Mouse (Mus musculus) right cerebral cortex, postnatal 14 days (tissue): ENCODE measurements around the gene Zfp69.

Experiments used
- DNase-seq: peaks from one replicate; pipeline ENCODE4 v3.0.0; 2022

Gene Zfp69

DNA sequence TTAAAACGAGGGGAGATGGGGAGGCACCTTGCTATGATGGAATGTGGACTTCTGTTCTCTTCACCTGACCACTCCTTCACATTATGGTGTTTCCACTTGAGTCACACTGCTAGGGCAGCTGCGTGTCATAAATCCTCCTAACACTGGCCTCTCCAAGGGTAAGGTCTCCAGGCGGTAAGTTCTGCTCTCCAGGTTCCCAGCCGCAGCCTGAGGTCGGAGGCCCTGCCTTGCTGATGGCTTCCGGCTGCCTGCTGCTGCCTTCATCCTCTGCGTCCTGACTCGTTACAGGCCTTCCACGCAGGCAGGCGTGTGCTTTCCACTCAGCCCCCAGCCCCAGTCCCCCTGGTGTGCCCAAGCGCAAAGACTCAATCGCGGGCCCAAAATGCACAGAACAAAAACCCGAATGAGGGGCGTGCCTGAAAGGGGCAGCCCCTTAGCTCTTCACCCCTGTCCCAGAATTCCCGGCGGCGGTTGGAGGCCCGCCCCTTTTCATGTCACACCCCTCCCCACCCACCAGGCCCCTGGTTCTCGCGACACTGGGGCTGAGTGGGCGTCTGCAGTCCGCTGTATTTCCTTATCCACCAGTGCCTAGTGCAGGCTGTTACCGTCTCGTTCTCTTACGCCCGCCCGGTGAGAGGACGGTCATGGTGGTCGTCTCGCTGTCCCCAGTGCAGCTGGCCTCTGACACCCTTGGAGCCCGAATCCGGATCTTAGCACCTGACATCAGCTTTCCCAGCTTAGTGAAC, 26.8 kb downstream of the Zfp69 start, which contains the start of gene Exo5:
TSS of gene Exo5 (minus strand) at position 464 of the 746 bp plus-strand sequence.
- DNase-seq: peak; percentile 94

- no peak for DNase-seq
Observed at GRCm38 (mm10) chr4:120921461-120921860, 30.0 kb downstream of the Zfp69 start.

GRCm38 (mm10) chr4:120914501-120914900, 37.0 kb downstream of the Zfp69 start:
- no peak for DNase-seq

GRCm38 (mm10) chr4:120913861-120914260, 37.6 kb downstream of the Zfp69 start:
- no peak for DNase-seq

DNA sequence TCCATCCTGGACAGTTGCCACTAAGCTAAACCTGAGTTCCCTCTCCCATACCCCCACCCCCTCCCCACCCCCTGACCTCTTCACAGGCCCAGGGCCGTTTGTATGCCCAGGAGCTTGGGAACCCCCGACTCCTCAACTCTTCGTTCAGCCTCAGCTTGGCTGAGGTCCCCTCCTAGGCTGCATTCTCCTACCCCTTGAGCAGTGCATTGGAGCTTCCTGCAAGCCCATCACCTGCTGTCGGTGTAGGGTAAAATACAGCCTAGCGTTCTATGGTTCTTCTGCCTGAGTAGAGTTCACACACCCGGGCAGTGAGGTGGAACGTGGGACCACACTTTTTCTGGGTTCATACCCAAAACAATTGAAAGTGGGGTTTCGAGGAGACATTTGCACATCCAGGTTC, 38.1 kb downstream of the Zfp69 start:
- DNase-seq: no peak

DNA sequence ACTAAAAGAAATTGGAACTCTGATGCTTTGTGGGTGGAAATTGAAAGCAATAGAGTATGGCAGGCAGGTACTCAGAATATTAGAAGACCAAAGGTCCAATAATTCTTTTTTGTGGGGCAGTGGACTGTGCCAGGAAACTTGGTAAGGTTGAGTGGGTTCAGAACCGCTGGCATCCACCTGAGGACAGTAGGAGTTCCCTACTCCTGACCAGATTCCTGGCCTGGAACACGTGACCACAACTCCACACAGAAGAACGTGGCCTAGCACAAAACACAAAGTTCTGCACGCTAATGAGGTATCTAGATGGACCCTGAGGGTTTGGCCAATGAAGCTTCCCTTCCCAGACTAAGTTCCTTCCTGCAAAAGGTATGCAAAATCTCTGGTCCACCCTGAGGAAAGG, 38.6 kb downstream of the Zfp69 start:
- no peak for DNase-seq

- DNase-seq: no peak
Observed at GRCm38 (mm10) chr4:120911086-120911485, 40.4 kb downstream of the Zfp69 start.

- peak; percentile 67 for DNase-seq
Observed at GRCm38 (mm10) chr4:120909558-120910150, 41.8 kb downstream of the Zfp69 start.

GRCm38 (mm10) chr4:120905644-120906043, 45.9 kb downstream of the Zfp69 start:
- no peak for DNase-seq

DNA sequence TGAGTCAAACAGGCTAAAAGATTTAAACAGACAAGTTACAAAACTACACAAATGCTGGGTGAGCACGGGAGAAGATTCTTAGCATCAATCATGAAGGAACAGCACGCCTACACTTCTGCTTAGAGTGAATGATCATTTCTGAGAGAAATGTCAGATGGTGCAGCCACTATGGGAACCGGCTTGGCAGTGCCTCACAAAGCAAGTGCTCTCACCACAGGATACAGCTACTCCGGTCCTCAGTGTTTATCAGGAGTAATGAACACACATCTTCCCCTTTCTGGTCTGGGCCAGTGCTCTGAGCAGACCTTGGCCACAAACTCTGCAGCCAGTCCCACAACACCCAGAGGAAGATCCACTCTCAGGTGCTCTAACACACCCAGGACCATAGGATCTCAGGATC, 47.0 kb downstream of the Zfp69 start:
- no peak for DNase-seq

- DNase-seq: no peak
Observed at GRCm38 (mm10) chr4:120895810-120896584, 55.5 kb downstream of the Zfp69 start.

GRCm38 (mm10) chr4:120895226-120895625, 56.3 kb downstream of the Zfp69 start:
- DNase-seq: no peak

DNA sequence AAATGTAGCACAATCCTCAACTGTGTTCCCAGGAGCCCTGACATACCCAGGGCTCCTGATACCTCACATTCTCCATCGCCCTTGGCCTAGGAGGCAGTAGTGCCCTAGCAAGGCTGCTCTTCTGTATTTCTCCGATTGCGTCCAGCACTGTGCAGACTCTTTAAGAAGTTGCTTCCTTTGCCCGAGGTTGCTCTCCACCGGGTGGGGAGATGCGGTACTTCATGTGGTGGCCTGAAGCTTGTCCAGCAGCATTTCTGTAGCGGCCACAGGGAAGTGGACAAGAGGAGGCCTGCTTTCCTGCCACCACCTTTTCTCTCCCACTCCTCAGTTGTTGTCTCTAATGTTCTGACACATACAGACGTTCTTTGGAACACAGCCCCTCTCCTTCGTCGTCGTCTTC, 56.9 kb downstream of the Zfp69 start:
- DNase-seq: no peak

GRCm38 (mm10) chr4:120893656-120894401, 57.7 kb downstream of the Zfp69 start:
- DNase-seq: no peak

- DNase-seq: no peak
Observed at GRCm38 (mm10) chr4:120892516-120892915, 59.0 kb downstream of the Zfp69 start.

- no peak for DNase-seq
Observed at GRCm38 (mm10) chr4:120891960-120892359, 59.5 kb downstream of the Zfp69 start.

DNA sequence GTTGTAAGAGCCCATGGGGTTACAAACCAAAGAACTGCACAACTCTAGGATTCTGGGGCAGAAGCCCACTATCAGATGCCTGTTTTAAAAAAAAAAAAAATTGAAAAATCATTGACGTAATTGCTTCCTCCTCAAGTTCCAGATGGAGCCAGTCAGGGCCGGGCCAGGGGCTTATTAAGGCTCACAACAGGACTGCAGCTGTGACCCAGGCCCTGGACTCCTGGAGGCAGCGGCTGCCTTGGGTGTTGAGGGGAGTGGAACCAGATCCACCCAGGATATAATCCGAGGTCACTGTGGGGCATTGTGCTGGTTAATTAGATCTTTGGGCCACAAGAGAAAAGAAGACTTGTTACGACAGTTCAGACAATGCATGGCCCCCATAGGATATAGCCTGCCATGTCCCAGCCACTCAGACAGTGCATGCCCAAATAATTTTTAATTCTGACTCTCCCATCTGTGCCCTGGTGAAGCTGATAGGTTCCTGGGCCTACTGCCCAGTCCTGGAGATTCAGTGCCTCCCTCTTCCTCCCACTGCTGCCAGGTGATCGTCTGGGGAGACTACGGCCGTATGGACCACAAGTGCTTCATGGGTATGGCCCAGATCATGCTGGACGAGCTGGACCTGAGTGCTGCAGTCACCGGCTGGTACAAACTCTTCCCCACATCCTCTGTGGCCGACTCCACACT, 60.6 kb downstream of the Zfp69 start:
- DNase-seq: no peak

GRCm38 (mm10) chr4:120888884-120889283, 62.6 kb downstream of the Zfp69 start:
- DNase-seq: no peak

GRCm38 (mm10) chr4:120887381-120888112, 64.0 kb downstream of the Zfp69 start:
- DNase-seq: no peak

DNA sequence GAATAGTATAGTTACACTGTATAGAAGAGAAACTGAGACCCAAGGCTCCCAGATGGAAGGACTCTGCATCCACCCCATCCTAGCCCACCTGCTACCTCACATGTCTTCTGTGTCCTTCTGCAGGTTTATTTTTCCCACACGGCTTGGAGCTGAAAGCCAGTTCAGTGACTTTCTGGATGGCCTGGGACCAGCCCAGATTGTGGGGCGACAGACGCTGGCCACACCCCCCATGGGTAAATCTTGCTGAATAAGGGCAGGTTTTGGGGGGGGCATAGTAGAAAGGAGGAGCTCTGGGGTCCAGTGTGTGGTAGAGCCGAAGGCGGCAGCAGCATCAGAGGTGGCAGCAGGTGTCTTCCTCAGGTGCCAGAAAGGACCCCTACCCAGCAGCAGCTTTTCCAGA, 64.7 kb downstream of the Zfp69 start:
- no peak for DNase-seq

- no peak for DNase-seq
Observed at GRCm38 (mm10) chr4:120886131-120886530, 65.4 kb downstream of the Zfp69 start.
